Mouse (Mus musculus): ENCODE results near the gene Cdk14.

GRCm38 (mm10) chr5:5044326-5044725 lies 375.8 kb downstream of the Cdk14 start:
- TF ChIP-seq EP300 (IDR thresholded peaks at IDR 0.05) (no peak), CTCF (IDR thresholded peaks at IDR 0.05) (no peak)
